Mouse (Mus musculus): Measurements from ENCODE around the gene Pgm1.

DNA sequence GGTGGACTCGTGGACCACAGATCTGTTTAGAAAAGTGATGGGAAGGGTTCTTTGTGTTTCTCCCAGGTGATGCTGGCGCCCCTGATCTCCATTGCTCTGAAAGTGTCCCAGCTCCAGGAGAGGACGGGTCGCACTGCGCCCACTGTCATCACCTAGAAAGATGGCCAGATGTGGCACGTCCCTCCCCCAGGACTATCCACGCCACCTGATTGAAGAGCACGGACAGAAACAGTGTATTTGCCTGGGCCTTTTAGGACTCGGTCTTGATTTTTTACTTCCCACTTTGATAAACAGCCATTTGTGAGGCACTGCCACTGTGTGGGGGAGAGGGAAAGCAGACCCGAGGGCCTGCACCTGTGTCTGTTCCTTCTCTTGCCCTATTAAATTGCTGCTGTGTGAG lies 57.4 kb downstream of the Pgm1 start:
- no peak for TF ChIP-seq GATA1 (IDR thresholded peaks at IDR 0.05; ENCODE audit: low read depth, low read length)
- no peak for TF ChIP-seq ZMIZ1 (IDR thresholded peaks at IDR 0.05; ENCODE audit: low read depth, low read length)
- TF ChIP-seq RAD21 (IDR thresholded peaks at IDR 0.05; ENCODE audit: low read depth, low read length), result no peak
- TF ChIP-seq CHD2 (IDR thresholded peaks at IDR 0.05; ENCODE audit: low read length), result no peak
- TF ChIP-seq CTCF (IDR thresholded peaks at IDR 0.05 in 2 of 3, conservative IDR thresholded peaks at IDR 0.05 in 1 of 3; ENCODE audit: control insufficient read depth in 1 of 3, insufficient read depth in 1 of 3, low read depth in 2 of 3, low read length in 3 of 3, poor library complexity in 1 of 3, severe bottlenecking in 1 of 3), result no peak
- no peak for TF ChIP-seq E2F4 (IDR thresholded peaks at IDR 0.05; ENCODE audit: borderline replicate concordance, low read depth, low read length)
- TF ChIP-seq TBP (IDR thresholded peaks at IDR 0.05; ENCODE audit: low read depth, low read length), result no peak
- no peak for TF ChIP-seq EP300 (IDR thresholded peaks at IDR 0.05; ENCODE audit: low read depth in 1 of 2, low read length in 2 of 2)
- TF ChIP-seq TCF12 (IDR thresholded peaks at IDR 0.05; ENCODE audit: low read depth, low read length), result no peak
- TF ChIP-seq MXI1 (IDR thresholded peaks at IDR 0.05; ENCODE audit: low read depth, low read length), result no peak
